Mouse (Mus musculus): ENCODE data around the gene Ttc32.
A peak's percentile ranks its signal among the peaks of the same experiment; 100 is the strongest.

Gene Ttc32

DNA sequence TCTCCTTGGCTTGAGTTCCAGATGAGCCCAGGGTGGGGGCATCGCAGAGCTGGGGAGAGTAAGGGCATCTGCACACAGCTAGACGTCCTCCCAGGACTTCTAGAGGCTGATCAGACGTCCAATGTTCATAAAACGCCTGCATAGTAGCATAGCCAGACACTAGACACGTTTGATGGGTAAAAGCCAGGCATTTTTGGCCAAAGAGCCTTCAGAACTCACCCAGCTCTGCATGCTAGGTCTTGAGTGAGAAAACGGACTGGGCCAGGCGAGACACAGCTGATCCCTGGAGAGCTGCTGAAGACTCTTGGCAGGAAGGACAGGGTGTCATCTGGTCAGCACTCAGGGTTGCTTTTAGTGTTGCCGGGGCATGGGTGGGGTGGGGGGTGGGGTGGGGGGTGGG, 18.3 kb downstream of the Ttc32 start:
- DNase-seq, result no peak

DNA sequence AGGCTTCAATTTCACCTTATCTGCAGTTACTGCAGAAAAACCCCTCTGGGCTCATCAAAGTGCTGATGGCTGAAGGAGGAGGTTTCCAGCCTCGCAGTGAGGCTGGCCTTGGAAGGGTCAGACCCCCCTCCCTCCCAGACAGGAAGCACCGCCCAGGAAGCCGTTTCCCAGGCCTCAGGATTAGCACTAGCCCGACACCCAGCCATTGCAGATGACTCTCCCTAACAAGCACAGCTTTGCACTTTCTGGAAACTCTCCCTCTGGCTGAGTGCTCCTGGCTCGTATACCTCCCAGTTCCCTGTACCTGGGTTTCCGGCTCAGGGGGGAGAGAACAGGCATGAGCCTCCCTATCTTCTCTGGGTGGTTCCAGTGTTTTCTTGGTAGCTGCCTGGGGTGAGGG, 21.0 kb downstream of the Ttc32 start:
- DNase-seq, result no peak

DNA sequence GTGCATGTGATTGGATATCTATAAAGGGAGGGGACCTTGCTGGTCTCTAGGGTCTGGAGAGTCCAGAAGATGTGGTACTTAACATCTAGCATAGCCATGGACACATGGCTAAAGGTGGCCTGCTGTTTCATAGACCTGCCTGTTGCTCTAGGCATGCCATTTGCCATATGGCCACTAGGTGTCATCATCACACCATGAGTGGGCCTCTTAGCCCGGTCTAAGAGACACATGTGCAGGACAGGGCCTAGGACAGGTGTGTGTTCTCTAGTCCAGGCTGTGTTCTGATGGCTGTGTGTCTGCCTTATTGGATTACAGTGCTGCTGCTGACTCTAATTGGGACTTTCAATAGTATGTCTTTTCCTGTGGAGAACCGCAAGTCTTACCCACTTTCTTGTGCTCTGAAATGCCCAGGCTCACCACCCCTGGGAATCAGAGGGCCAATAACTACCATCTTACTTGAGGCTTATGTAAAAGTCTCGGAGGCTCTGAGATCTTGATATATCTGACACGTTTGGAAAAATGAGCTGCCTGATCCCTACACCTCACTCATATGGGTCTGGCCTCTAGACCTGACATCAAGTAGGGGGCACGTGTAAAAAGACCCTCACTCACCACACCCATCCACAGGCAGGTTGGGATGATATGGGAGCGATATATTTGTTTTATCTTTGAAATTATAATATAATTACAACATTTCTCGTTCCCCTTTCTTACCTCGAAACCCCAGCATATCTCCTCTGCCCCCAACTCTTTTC, 22.5 kb downstream of the Ttc32 start:
- peak; percentile 51 to 80 for DNase-seq

DNA sequence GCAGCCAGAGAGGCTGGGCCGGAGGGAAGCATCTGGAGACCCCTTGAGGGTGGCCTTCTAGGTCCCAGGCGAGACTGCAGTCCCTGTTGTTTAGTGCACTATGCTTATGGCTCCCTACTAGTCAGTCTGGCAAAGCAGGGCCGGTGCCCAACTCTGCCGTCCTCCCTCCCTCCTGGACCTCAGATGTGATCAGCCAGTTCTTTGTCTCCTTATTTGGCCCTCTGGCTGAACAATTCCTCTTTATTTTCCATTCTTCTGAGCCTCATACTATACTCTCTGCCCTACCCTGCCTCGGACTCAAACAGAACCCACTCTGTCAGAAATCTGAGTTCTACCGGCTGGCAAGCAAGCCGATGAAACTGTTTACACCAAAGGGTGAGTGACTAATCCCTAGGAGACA, 23.5 kb downstream of the Ttc32 start:
- DNase-seq, result no peak

DNA sequence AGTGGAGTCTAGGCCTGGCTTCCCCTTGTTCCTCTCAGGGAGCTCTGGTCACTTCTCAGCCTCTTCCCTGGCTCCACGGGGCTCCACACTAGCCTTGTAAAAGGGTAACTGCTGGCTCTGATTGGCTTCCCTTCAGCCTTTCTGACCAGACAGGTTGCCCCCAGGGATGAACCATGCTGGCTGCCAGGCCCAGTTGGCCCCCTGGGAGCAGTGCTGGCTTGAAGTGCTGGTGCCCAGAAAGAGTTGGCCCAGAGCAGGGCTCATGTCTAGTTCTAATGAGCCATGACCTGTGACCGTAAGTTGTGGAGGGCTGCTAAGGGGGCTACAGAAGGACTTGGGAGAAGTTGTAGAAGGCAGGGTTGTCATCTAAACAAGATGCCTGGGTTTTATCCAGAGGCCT, 24.2 kb downstream of the Ttc32 start:
- DNase-seq, result no peak

DNA sequence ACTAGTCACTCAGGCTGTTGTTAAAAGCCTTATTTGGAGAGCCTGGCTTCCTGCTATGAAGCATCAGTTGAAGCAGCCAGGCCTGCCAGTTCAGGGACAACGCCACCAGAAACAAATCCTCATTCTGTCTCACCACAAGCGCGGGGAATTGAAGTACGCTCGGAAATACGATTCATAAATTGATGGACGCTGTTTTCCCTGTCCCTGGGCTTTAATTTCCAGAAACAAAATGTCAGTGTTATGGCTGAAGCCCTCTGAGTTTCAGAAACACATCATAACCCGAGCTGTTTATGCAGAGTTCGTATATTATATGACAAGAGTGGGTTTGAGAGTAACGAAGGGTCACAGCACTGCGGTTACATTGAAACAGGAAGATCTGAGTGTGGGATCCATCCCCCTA, 25.5 kb downstream of the Ttc32 start:
- DNase-seq, result no peak

DNA sequence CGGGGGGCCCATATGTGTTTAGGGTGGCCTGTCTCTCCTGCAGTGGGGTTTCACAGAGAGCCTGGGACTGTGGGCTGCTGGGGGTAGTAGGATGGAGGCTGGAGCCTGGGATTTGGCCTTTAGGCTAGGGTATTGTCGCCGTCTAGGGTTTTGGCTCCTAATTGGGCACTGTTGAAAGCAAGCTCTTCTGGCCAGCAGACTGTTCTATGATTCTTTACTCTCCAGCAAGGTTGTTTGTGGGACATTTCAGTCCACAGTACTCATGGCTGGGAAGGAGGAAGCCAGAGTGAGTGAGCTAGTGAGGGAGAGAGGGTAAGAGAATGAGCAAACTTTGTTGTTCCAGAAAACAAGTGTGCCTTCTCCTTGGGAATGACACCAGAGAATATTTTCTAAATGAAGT, 29.7 kb downstream of the Ttc32 start:
- no peak for DNase-seq

DNA sequence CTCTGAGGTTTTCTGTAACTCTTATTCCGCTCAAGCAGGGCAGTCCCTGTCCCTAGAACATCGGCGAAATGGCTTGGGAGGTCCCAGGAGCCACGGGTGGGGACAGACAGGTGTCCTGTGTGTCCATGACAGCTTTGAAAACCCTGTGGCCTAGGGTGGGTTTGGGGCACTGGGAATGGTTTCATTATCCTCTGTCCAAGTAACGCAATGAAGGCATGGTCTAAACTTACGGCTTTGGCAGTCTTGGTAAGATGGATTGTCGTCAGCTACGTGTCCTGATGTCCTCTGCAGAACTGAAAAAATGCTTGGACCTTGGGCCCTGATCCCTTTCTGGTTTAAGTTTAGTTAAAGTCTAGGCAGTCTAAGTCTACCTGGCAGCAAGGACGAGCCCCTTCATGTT, 30.2 kb downstream of the Ttc32 start:
- DNase-seq, result no peak

DNA sequence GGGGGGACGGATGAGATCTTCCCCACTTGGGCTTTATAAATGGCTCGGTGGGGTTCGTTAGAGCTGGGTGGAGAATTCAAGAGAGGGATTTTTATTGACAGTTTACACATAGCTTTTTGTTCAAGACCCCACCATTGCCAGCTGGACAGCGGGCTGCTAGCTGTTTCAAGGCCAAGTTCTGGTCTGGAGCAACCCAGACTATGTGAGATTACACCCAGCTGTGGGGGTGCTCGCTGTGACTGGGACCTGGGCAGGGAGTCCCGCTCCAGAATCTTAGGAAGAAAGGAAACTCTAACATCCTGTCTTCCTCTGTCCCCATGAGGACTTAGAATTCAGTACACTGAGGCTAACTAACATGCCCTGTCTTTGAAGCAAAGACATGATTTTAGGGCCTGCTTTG, 33.8 kb downstream of the Ttc32 start:
- no peak for DNase-seq

DNA sequence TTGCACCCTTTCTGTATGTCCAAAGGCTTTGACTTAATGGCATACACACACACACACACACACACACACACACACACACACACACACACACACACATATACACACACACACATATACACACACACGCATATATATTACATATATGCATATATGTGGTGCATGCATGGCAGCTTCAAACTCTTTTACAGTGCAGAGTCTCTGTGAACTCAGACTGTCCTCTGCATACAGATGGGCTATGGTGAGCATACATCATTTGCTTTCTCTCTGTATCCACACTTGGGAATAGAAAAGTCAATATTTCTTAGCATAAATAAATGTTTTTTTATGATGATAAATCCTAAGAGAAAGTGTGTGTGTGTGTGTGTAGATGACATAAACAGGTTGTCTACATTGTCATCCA, 41.3 kb downstream of the Ttc32 start:
- no peak for DNase-seq

DNA sequence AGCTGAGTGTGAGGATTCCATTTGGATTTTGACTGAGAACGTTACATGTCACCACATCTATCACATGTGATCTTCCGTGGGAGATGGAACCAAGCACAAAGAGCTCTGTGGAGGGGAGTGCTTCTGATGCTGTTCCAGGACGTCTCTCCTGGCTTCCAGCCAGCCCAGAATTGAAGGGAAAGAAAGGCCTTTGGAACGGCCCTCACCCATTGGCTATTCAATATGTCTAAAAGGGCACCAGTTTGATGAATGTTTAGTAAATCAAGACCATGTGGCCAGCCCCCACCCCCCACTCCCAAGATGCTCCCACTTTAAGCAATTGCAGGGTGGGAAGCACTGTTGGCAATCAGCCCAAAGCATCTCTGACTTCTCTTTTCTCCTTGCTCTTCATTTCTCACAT, 41.7 kb downstream of the Ttc32 start:
- no peak for DNase-seq

DNA sequence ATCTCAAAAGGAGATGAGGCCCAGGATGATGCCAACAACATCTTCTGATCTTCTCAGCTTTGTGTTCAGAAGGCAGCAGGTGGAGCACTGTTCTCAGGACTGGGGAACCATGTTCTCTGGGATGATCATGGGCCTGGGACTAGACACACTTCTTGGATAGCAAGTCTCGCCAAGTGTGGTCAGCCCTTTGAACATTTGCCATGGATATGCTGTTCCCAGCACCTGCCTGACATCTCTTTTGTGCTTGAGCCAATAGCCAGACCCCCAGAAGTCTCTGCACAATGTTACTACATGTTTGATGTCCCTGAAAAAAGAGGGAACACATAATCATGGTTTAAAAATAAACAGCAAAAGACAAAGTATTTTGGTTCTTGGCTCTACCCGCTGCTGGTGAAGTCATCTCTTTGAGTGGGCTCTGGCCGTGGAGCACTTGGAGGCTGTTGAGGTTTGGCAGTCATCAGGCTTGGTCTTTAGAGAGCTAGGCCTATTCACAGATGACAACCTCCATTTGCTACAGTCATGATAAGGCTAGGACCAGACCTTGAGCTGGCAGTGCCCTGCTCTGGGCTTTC, 47.8 kb downstream of the Ttc32 start:
- DNase-seq, result no peak

DNA sequence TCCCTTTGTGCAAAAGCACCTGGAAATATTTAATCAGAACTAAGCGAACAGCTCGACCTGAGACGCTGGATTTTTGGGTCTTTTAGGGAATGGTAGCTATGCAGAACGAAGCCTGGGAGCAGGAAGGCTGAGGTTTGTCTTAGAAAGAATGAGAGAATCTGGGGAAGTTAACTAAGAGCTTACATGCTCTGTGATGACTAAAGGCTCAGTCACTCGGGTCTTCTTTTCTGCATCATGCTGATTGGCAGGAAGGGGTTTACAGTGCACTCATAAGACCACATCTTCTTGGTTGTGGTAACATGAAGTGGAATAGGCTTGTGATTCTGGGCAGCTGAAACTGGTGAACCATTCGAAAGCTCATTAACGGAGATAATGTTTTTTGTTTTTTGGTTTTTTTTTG, 60.4 kb downstream of the Ttc32 start:
- no peak for DNase-seq

Measured in spleen, adult 18-20 months (tissue).